Mouse (Mus musculus) small intestine, adult 2 months (tissue): Measurements from ENCODE around the gene Plbd1. TPM values are rescaled to one million over a fixed set of nuclear protein-coding genes. Genes with fewer than 3 reads are reported as not detected.

Experiments used
- H3K27ac ChIP-seq: fragments of 200-500 bp; 2 replicates; pipeline ENCODE4 v1.5.1; 2012; ENCODE audit warnings: low read depth, low read length, control low read depth, inconsistent platforms; ENCODE audit not compliant: insufficient read depth
- H3K27me3 ChIP-seq: fragments of 200-500 bp; 2 replicates; pipeline ENCODE4 v1.6.1; 2012; ENCODE audit warnings: mild to moderate bottlenecking, moderate library complexity, low read length, inconsistent platforms; ENCODE audit not compliant: control insufficient read depth, insufficient read depth
- H3K36me3 ChIP-seq: fragments of 200-500 bp; 2 replicates; pipeline ENCODE4 v1.6.1; 2012; ENCODE audit warnings: mild to moderate bottlenecking, low read length, control low read depth, inconsistent platforms; ENCODE audit not compliant: control insufficient read depth, insufficient read depth
- H3K4me1 ChIP-seq: fragments of 200-500 bp; 2 replicates; pipeline ENCODE4 v1.6.1; 2012; ENCODE audit warnings: low read length, inconsistent platforms, mixed read lengths; ENCODE audit not compliant: control insufficient read depth, insufficient read depth, insufficient read length
- H3K4me3 ChIP-seq: fragments of 200-500 bp; 2 replicates; pipeline ENCODE4 v1.5.1; 2012; ENCODE audit warnings: low read depth, mild to moderate bottlenecking, control low read depth, inconsistent platforms, low read length, moderate library complexity
- CTCF ChIP-seq: fragments of 200-500 bp; IDR thresholded peaks from 2 replicates; pipeline ENCODE4 v1.5.1; 2012; ENCODE audit warnings: low read depth, mild to moderate bottlenecking, control low read depth, inconsistent platforms, low read length, moderate library complexity, mixed read lengths; ENCODE audit not compliant: insufficient replicate concordance, insufficient read length; ENCODE audit errors: extremely low read depth
- POLR2A ChIP-seq: fragments of 200-500 bp; IDR thresholded peaks from 2 replicates; pipeline ENCODE4 v1.6.1; 2012; ENCODE audit warnings: low read depth, mild to moderate bottlenecking, control low read depth, inconsistent platforms, low read length, moderate library complexity
- WGBS: fragments of 180-500 bp; shearing (Covaris S2); methylation state at CpG from one replicate; pipeline ENCODE4 v1.1.7; 2018; 5-methylcytosine and 5-hydroxymethylcytosine counted together
- polyA plus RNA-seq: library from polyadenylated mRNA; depleted of rRNA; stranded (reverse); fragments of >200 nt; gene quantifications from 2 replicates; pipeline ENCODE4 v1.2.3, GENCODE M21; 2012; rRNA removed

The Plbd1 gene
- polyA plus RNA-seq: 23.6 and 84.9 TPM in 2 replicates

GRCm38 (mm10) chr6:136661706-136662016 is at the start of gene Plbd1:
Gene Plbd1 (minus strand): TSS chr6:136661928.
- Histone ChIP-seq H3K4me3 (peak within 1 kb of the TSS; percentile 71), H3K27me3 (no peaks in the 10 kb centered on the region), H3K27ac (peak within 1 kb of the TSS; percentile 38), H3K36me3 (no peaks in the 10 kb centered on the region), H3K4me1 (peaks cover 17% of the 10 kb centered on the region)
- 4% methylated on average over 19 of the region's 19 CpGs for WGBS
- TF ChIP-seq CTCF (no peak), POLR2A (no peak)

- no peak for TF ChIP-seq POLR2A
- H3K27me3 ChIP-seq: no peaks in the 10 kb centered on the region
- H3K4me1 ChIP-seq: no peaks in the 10 kb centered on the region
- H3K4me3 ChIP-seq: no peak overlapping the region
- 91% methylated on average over 5 of the region's 5 CpGs for WGBS
- no peak overlapping the region for H3K27ac ChIP-seq
- H3K36me3 ChIP-seq: peaks cover 59% of the 10 kb centered on the region
Measured at GRCm38 (mm10) chr6:136710408-136710807, 48.7 kb upstream of the Plbd1 start.

GRCm38 (mm10) chr6:136708597-136708996 is 46.9 kb upstream of the Plbd1 start:
- no peak for TF ChIP-seq POLR2A
- TF ChIP-seq CTCF: no peak
- 83% methylated on average over 6 of the region's 6 CpGs for WGBS
- Histone ChIP-seq H3K27ac (no peak overlapping the region), H3K27me3 (no peaks in the 10 kb centered on the region), H3K36me3 (peaks cover 65% of the 10 kb centered on the region), H3K4me1 (no peaks in the 10 kb centered on the region), H3K4me3 (no peak overlapping the region)

GRCm38 (mm10) chr6:136701878-136702277 is 40.1 kb upstream of the Plbd1 start:
- no peak overlapping the region for H3K27ac ChIP-seq
- H3K4me3 ChIP-seq: no peak overlapping the region
- no peaks in the 10 kb centered on the region for H3K4me1 ChIP-seq
- no peaks in the 10 kb centered on the region for H3K27me3 ChIP-seq
- H3K36me3 ChIP-seq: peaks cover 62% of the 10 kb centered on the region
- 87% methylated on average over 3 of the region's 3 CpGs for WGBS
- TF ChIP-seq CTCF: no peak
- TF ChIP-seq POLR2A: no peak

GRCm38 (mm10) chr6:136701185-136701584 is 39.5 kb upstream of the Plbd1 start:
- Histone ChIP-seq H3K4me1 (no peaks in the 10 kb centered on the region), H3K36me3 (peaks cover 56% of the 10 kb centered on the region), H3K27me3 (no peaks in the 10 kb centered on the region), H3K27ac (no peak overlapping the region), H3K4me3 (no peak overlapping the region)
- WGBS: 88% methylated on average over 5 of the region's 5 CpGs
- TF ChIP-seq POLR2A (no peak), CTCF (no peak)

GRCm38 (mm10) chr6:136691314-136691713 is 29.6 kb upstream of the Plbd1 start:
- H3K27me3 ChIP-seq: no peaks in the 10 kb centered on the region
- TF ChIP-seq POLR2A (no peak), CTCF (peak; percentile 45; the same call in 1 of the 2 replicates)
- H3K27ac ChIP-seq: no peak overlapping the region
- H3K36me3 ChIP-seq: no peaks in the 10 kb centered on the region
- WGBS: 92% methylated on average over 6 of the region's 6 CpGs
- 0 out of 2 replicates have a peak, but pooled peaks cover 3% of the 10 kb centered on the region for H3K4me1 ChIP-seq
- H3K4me3 ChIP-seq: no peak overlapping the region

- H3K4me1 ChIP-seq: 0 out of 2 replicates have a peak, but pooled peaks cover 3% of the 10 kb centered on the region
- no peaks in the 10 kb centered on the region for H3K27me3 ChIP-seq
- TF ChIP-seq CTCF: no peak
- TF ChIP-seq POLR2A: no peak
- peak overlapping the region; percentile 65 for H3K27ac ChIP-seq
- 78% methylated on average over 5 of the region's 5 CpGs for WGBS
- no peak overlapping the region for H3K4me3 ChIP-seq
- no peaks in the 10 kb centered on the region for H3K36me3 ChIP-seq
Measured at GRCm38 (mm10) chr6:136690527-136690926, 28.8 kb upstream of the Plbd1 start.

GRCm38 (mm10) chr6:136689790-136690413 is 28.2 kb upstream of the Plbd1 start:
- H3K36me3 ChIP-seq: no peaks in the 10 kb centered on the region
- 63% methylated on average over 15 of the region's 15 CpGs for WGBS
- TF ChIP-seq POLR2A (no peak), CTCF (no peak)
- 0 out of 2 replicates have a peak, but pooled peaks cover 3% of the 10 kb centered on the region for H3K4me1 ChIP-seq
- H3K4me3 ChIP-seq: no peak overlapping the region
- H3K27me3 ChIP-seq: no peaks in the 10 kb centered on the region
- H3K27ac ChIP-seq: peak overlapping the region; percentile 65
